Mouse (Mus musculus) Muller cell, postnatal 12 days (primary cell): ENCODE measurements around the gene Spryd4.
"Not testable (repeated sequence)": the region's sequence is repeated elsewhere in the genome, so short reads cannot be mapped to it uniquely, and the experiment has no call there.

ENCODE experiments used
- DNase-seq: peaks from one replicate; pipeline ENCODE4 v3.0.0-alpha.2; 2015; ENCODE audit errors: inconsistent ontology term

Gene Spryd4

GRCm38 (mm10) chr10:128211390-128212108 is at the start of gene Spryd4:
Spryd4 (minus strand) TSS chr10:128211807.
- peak; percentile 92 for DNase-seq

GRCm38 (mm10) chr10:128260376-128260775 is 48.8 kb upstream of the Spryd4 start:
- not testable (repeated sequence) for DNase-seq

GRCm38 (mm10) chr10:128259946-128260345 is 48.3 kb upstream of the Spryd4 start:
- DNase-seq, result no peak

GRCm38 (mm10) chr10:128258953-128259352 is 47.3 kb upstream of the Spryd4 start:
- DNase-seq, result no peak

GRCm38 (mm10) chr10:128256328-128256727 is 44.7 kb upstream of the Spryd4 start:
- DNase-seq, result no peak

GRCm38 (mm10) chr10:128255925-128256324 is 44.3 kb upstream of the Spryd4 start:
- DNase-seq, result no peak

GRCm38 (mm10) chr10:128253677-128254255 is 42.2 kb upstream of the Spryd4 start, which contains the start of gene Apon:
Apon (plus strand) TSS chr10:128254096.
- DNase-seq, result no peak

- DNase-seq, result no peak
Measured at GRCm38 (mm10) chr10:128250565-128250964, 39.0 kb upstream of the Spryd4 start.

GRCm38 (mm10) chr10:128247020-128247732 is 35.6 kb upstream of the Spryd4 start:
- DNase-seq, result no peak

- no peak for DNase-seq
Measured at GRCm38 (mm10) chr10:128244121-128244520, 32.5 kb upstream of the Spryd4 start.

GRCm38 (mm10) chr10:128243252-128243651 is 31.6 kb upstream of the Spryd4 start:
- no peak for DNase-seq

GRCm38 (mm10) chr10:128240131-128240530 is 28.5 kb upstream of the Spryd4 start:
- DNase-seq, result no peak

- DNase-seq, result no peak
Measured at GRCm38 (mm10) chr10:128239140-128239539, 27.5 kb upstream of the Spryd4 start.

- no peak for DNase-seq
Measured at GRCm38 (mm10) chr10:128237807-128238480, 26.3 kb upstream of the Spryd4 start.

- no peak for DNase-seq
Measured at GRCm38 (mm10) chr10:128236321-128236720, 24.7 kb upstream of the Spryd4 start.

- DNase-seq, result peak; percentile 78
Measured at GRCm38 (mm10) chr10:128232420-128232985, 20.9 kb upstream of the Spryd4 start.

GRCm38 (mm10) chr10:128231697-128232419 is 20.3 kb upstream of the Spryd4 start, which contains the start of gene Timeless:
Timeless (plus strand) TSS chr10:128232065.
- peak; percentile 90 for DNase-seq

- DNase-seq, result no peak
Measured at GRCm38 (mm10) chr10:128231146-128231545, 19.5 kb upstream of the Spryd4 start.

- no peak for DNase-seq
Measured at GRCm38 (mm10) chr10:128230582-128230981, 19.0 kb upstream of the Spryd4 start.

GRCm38 (mm10) chr10:128228009-128228408 is 16.4 kb upstream of the Spryd4 start:
- DNase-seq, result no peak

- DNase-seq, result no peak
Measured at GRCm38 (mm10) chr10:128227592-128227991, 16.0 kb upstream of the Spryd4 start.
